Mouse (Mus musculus): Measurements from ENCODE around the gene Myo7a.

DNA sequence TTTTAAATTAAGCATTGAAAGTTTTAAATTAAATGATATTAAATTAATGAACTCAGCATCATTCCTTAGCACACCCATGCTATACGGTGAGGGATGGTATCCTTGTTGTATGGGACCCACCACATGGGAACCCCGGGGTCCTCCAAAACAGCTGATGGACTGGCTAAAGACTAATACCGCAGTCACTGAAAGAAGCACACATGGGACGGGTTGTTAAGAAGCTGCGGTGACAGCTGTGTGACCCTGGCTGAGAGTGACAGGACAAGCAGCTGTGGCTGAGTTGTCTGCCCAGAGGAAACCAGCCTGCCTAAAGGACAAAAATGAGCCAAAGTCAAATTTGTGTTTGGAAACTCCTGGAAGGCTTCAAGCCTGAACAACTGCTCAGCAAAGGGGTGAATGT is 34.6 kb upstream of the Myo7a start:
- no peak for TF ChIP-seq CTCF (IDR thresholded peaks at IDR 0.05; ENCODE audit: extremely low read depth, insufficient read depth, insufficient read length, insufficient replicate concordance)
- no peak for TF ChIP-seq POLR2A (IDR thresholded peaks at IDR 0.05; ENCODE audit: low read depth, low read length)

Data from spleen, adult 2 months (tissue).